Mouse (Mus musculus) thymus, adult 2 months (tissue): ENCODE results near the gene Prr15. TPM values are rescaled to one million over a fixed set of nuclear protein-coding genes. Genes with fewer than 3 reads are reported as not detected.

Experiments used
- DNase-seq: peaks from one replicate; pipeline ENCODE4 v3.0.0; 2021
- H3K27ac ChIP-seq: fragments of 200-500 bp; 2 replicates; pipeline ENCODE4 v1.5.1; 2012; ENCODE audit warnings: low read length, control low read depth; ENCODE audit not compliant: control insufficient read depth, insufficient read depth
- H3K27me3 ChIP-seq: fragments of 200-500 bp; 2 replicates; pipeline ENCODE4 v1.6.1; 2012; ENCODE audit warnings: mild to moderate bottlenecking, low read length, moderate library complexity, mixed read lengths; ENCODE audit not compliant: control insufficient read depth, insufficient read depth
- H3K36me3 ChIP-seq: fragments of 200-500 bp; 2 replicates; pipeline ENCODE4 v1.6.1; 2012; ENCODE audit warnings: mild to moderate bottlenecking, low read length, moderate library complexity; ENCODE audit not compliant: control insufficient read depth, insufficient read depth
- H3K4me1 ChIP-seq: fragments of 200-500 bp; replicated peaks from 2 replicates; pipeline ENCODE4 v1.6.1; 2012; ENCODE audit warnings: low read length; ENCODE audit not compliant: control insufficient read depth, insufficient read depth
- H3K4me3 ChIP-seq: fragments of 200-500 bp; 2 replicates; pipeline ENCODE4 v1.5.1; 2012; ENCODE audit warnings: mild to moderate bottlenecking, low read length, control low read depth, moderate library complexity; ENCODE audit not compliant: control insufficient read depth, insufficient read depth
- CTCF ChIP-seq: fragments of 200-500 bp; IDR thresholded peaks from 2 replicates; pipeline ENCODE4 v1.5.1; 2012; ENCODE audit warnings: mild to moderate bottlenecking, control low read depth, low read length, moderate library complexity, borderline replicate concordance; ENCODE audit not compliant: control insufficient read depth, poor library complexity, insufficient read depth; ENCODE audit errors: extremely low read depth
- POLR2A ChIP-seq: fragments of 200-500 bp; IDR thresholded peaks from 2 replicates; pipeline ENCODE4 v1.6.1; 2012; ENCODE audit warnings: mild to moderate bottlenecking, low read length, control low read depth, moderate library complexity; ENCODE audit not compliant: control insufficient read depth, poor library complexity, insufficient read depth; ENCODE audit errors: extremely low read depth
- WGBS: fragments of 180-500 bp; shearing (Covaris S2); methylation state at CpG from one replicate; pipeline ENCODE4 v1.1.7; 2018; 5-methylcytosine and 5-hydroxymethylcytosine counted together
- polyA plus RNA-seq: library from polyadenylated mRNA; depleted of rRNA; stranded (reverse); fragments of >200 nt; gene quantifications from 2 replicates; pipeline ENCODE4 v1.2.3, GENCODE M21; 2012

Gene Prr15
- polyA plus RNA-seq, 1 experiment = 1.1 TPM

GRCm38 (mm10) chr6:54333652-54334396 lies 8.2 kb downstream of the Prr15 start:
- TF ChIP-seq POLR2A (no peak), CTCF (no peak)
- Histone ChIP-seq H3K27ac (no peak overlapping the region), H3K4me3 (no peak overlapping the region), H3K4me1 (no peaks in the 10 kb centered on the region), H3K27me3 (no peaks in the 10 kb centered on the region), H3K36me3 (no peaks in the 10 kb centered on the region)
- WGBS = 28% methylated on average over 9 of the region's 9 CpGs
- DNase-seq = no peak

GRCm38 (mm10) chr6:54337321-54337720 lies 11.7 kb downstream of the Prr15 start:
- Histone ChIP-seq H3K27me3 (no peaks in the 10 kb centered on the region), H3K4me3 (no peak overlapping the region), H3K36me3 (no peaks in the 10 kb centered on the region), H3K4me1 (no peaks in the 10 kb centered on the region), H3K27ac (no peak overlapping the region)
- 87% methylated on average over 6 of the region's 6 CpGs for WGBS
- DNase-seq = no peak
- no peak for TF ChIP-seq CTCF

DNA sequence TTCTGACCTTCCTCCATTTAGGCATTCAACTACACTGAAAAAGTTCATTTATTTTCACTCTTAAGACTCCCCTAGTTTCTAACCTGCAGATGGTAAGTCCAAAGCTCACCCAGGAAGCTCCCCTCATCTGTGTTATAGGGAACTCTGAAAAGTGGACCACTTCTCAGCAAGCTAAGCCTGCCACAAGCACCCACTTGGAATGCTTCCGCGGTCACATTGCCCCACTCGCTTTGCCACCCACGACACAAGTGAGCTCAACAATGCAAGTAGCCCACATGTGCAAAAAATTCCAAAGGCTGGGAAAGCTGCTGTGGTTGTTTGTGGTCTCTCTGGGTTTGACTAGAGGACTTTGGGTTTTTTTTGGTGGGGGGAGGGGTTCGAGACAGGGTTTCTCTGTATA lies 15.5 kb downstream of the Prr15 start:
- H3K36me3 ChIP-seq = no peaks in the 10 kb centered on the region
- no peak overlapping the region for H3K27ac ChIP-seq
- WGBS = 94% methylated on average over 5 of the region's 5 CpGs
- TF ChIP-seq CTCF (no peak), POLR2A (no peak)
- DNase-seq = no peak
- no peaks in the 10 kb centered on the region for H3K4me1 ChIP-seq
- no peaks in the 10 kb centered on the region for H3K27me3 ChIP-seq
- no peak overlapping the region for H3K4me3 ChIP-seq

DNA sequence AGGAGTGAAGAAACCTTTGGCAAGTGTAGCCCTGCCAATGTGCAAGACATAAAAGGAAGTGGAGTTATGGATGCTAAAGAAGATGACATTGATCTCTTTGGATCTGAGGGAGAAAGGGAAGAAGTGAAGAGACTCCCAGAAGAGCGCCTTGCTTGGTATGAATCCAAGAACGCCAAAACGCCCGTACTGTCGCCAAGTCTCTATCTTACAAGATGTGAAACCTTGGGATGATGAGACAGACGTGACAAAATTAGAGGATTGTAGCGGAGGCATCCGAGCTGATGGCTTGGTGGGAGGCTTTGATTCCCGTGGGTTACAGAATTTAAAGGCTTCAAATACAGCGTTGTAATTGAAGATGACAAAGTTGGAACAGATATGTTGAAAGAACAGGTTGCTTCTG lies 16.6 kb downstream of the Prr15 start:
- no peak for DNase-seq
- H3K27ac ChIP-seq = no peak overlapping the region
- TF ChIP-seq CTCF (no peak), POLR2A (no peak)
- no peaks in the 10 kb centered on the region for H3K36me3 ChIP-seq
- no peaks in the 10 kb centered on the region for H3K27me3 ChIP-seq
- 93% methylated on average over 10 of the region's 10 CpGs for WGBS
- no peaks in the 10 kb centered on the region for H3K4me1 ChIP-seq
- no peak overlapping the region for H3K4me3 ChIP-seq

- Histone ChIP-seq H3K36me3 (no peaks in the 10 kb centered on the region), H3K4me3 (no peak overlapping the region), H3K4me1 (no peaks in the 10 kb centered on the region), H3K27me3 (no peaks in the 10 kb centered on the region), H3K27ac (no peak overlapping the region)
- WGBS = 90% methylated on average over 5 of the region's 5 CpGs
- TF ChIP-seq POLR2A (no peak), CTCF (no peak)
- DNase-seq = no peak
These were observed 26.2 kb downstream of the Prr15 start for GRCm38 (mm10) chr6:54351860-54352259.

GRCm38 (mm10) chr6:54352931-54353690 lies 27.5 kb downstream of the Prr15 start:
- no peak for DNase-seq
- no peak overlapping the region for H3K27ac ChIP-seq
- TF ChIP-seq POLR2A = no peak
- TF ChIP-seq CTCF = no peak
- no peaks in the 10 kb centered on the region for H3K36me3 ChIP-seq
- H3K4me3 ChIP-seq = no peak overlapping the region
- H3K27me3 ChIP-seq = no peaks in the 10 kb centered on the region
- WGBS = 82% methylated on average over 14 of the region's 14 CpGs
- H3K4me1 ChIP-seq = no peaks in the 10 kb centered on the region

- TF ChIP-seq CTCF (no peak), POLR2A (no peak)
- Histone ChIP-seq H3K4me1 (no peaks in the 10 kb centered on the region), H3K27ac (no peak overlapping the region), H3K36me3 (no peaks in the 10 kb centered on the region), H3K4me3 (no peak overlapping the region), H3K27me3 (no peaks in the 10 kb centered on the region)
- no peak for DNase-seq
- 92% methylated on average over 5 of the region's 5 CpGs for WGBS
These were observed 28.1 kb downstream of the Prr15 start for GRCm38 (mm10) chr6:54353698-54354097.
